In genomic region chr10:118793794-118794193, GRCm38 (mm10) we compare ENCODE assay signal across 29 mouse cellular contexts.
DNase-seq lines count a peak whose midpoint lies in the region; ATAC-seq and TF ChIP-seq lines count a peak whose summit lies in the region.
"Had no signal": no experiment of that assay in that cellular context is flagged by ENCODE, and none has a peak within 500 bp of the region (broad histone marks: within the 10 kb centered on the region; RNA-seq: fewer than 3 reads in every experiment).

No protein-coding gene starts in this region.

- H3K4me3 ChIP-seq in forebrain, embryonic 12.5 days (replicated peaks): no peak overlapping the region
- no peak overlapping the region for H3K4me3 ChIP-seq in forebrain, embryonic 11.5 days (ENCODE audit: low read depth, low read length)
- H3K4me3 ChIP-seq in hindbrain, embryonic 13.5 days: no peak overlapping the region
- no peak overlapping the region for H3K4me3 ChIP-seq in hindbrain, postnatal 0 days (ENCODE audit: low read length)
- no peak overlapping the region for H3K4me3 ChIP-seq in midbrain, embryonic 13.5 days (replicated peaks)
- H3K4me3 ChIP-seq in midbrain, embryonic 10.5 days: no peak overlapping the region
- H3K4me3 ChIP-seq: embryonic facial prominence, embryonic 13.5 days; forebrain, embryonic 10.5 days; heart, embryonic 13.5 days; kidney, embryonic 15.5 days; limb, embryonic 15.5 days; liver, embryonic 13.5 days; megakaryocyte, embryonic 14.5 days; stomach, embryonic 15.5 days had no signal

- no peak overlapping the region for H3K27ac ChIP-seq in forebrain, embryonic 12.5 days
- no peak overlapping the region for H3K27ac ChIP-seq in forebrain, embryonic 11.5 days (ENCODE audit: low read depth, low read length)
- H3K27ac ChIP-seq in hindbrain, embryonic 13.5 days: no peak overlapping the region
- H3K27ac ChIP-seq in hindbrain, postnatal 0 days: no peak overlapping the region
- peak overlapping the region; percentile 36 for H3K27ac ChIP-seq in midbrain, embryonic 13.5 days
- no peak overlapping the region for H3K27ac ChIP-seq in midbrain, embryonic 10.5 days (replicated peaks)
- H3K27ac ChIP-seq: forebrain, embryonic 10.5 days; heart, embryonic 13.5 days; kidney, embryonic 15.5 days; limb, embryonic 15.5 days; liver, embryonic 13.5 days; stomach, embryonic 15.5 days had no signal

- ATAC-seq in forebrain, embryonic 12.5 days (ENCODE audit: low FRiP score): 0 out of 2 replicates have a peak, but pooled peaks have one; percentile 17
- ATAC-seq in forebrain, embryonic 11.5 days (replicated peaks; ENCODE audit: low FRiP score): no peak
- 0 out of 2 replicates have a peak, but pooled peaks have one; percentile 21 for ATAC-seq in hindbrain, embryonic 13.5 days (ENCODE audit: low FRiP score)
- ATAC-seq in hindbrain, postnatal 0 days: no peak
- 0 out of 2 replicates have a peak, but pooled peaks have one; percentile 40 for ATAC-seq in midbrain, embryonic 13.5 days
- peak; percentile 35 for ATAC-seq in inflammation-experienced regulatory T-cells, adult 6 months
- ATAC-seq: hindbrain, embryonic 16.5 days; lung, postnatal 0 days had no signal

- DNase-seq in forebrain, embryonic 11.5 days (ENCODE audit: low spot score): no peak
- no peak for DNase-seq in hindbrain, postnatal 0 days (ENCODE audit: low spot score)
- DNase-seq in midbrain, embryonic 10.5 days (ENCODE audit: low spot score): no peak
- no peak for DNase-seq in thymus, postnatal 10 days (ENCODE audit: low spot score in 2 of 2)
- DNase-seq: adrenal gland, adult 2 months; adrenal gland, postnatal 36 days; cerebellum, adult 18-20 months; cerebellum, postnatal 10 days; heart, postnatal 10 days; kidney, adult 18-20 months; kidney, postnatal 25 days; liver, embryonic 13.5 days; lung, adult 18-20 months; lung, postnatal 4 days; right cerebral cortex, postnatal 14 days; thymus, postnatal 14 days had no signal

- no peaks in the 10 kb centered on the region for H3K27me3 ChIP-seq in forebrain, embryonic 12.5 days
- no peaks in the 10 kb centered on the region for H3K27me3 ChIP-seq in forebrain, embryonic 11.5 days (ENCODE audit: control insufficient read depth, insufficient read depth, low read length)
- no peaks in the 10 kb centered on the region for H3K27me3 ChIP-seq in hindbrain, embryonic 13.5 days
- H3K27me3 ChIP-seq in hindbrain, postnatal 0 days (ENCODE audit: insufficient read depth, low read length): no peaks in the 10 kb centered on the region
- no peaks in the 10 kb centered on the region for H3K27me3 ChIP-seq in midbrain, embryonic 13.5 days
- H3K27me3 ChIP-seq in midbrain, embryonic 10.5 days (ENCODE audit: low read depth, poor library complexity, severe bottlenecking): no peaks in the 10 kb centered on the region
- H3K27me3 ChIP-seq: embryonic facial prominence, embryonic 13.5 days; heart, embryonic 13.5 days; kidney, embryonic 15.5 days; limb, embryonic 15.5 days; liver, embryonic 13.5 days; megakaryocyte, embryonic 14.5 days; stomach, embryonic 15.5 days had no signal

- no peak overlapping the region for H3K4me2 ChIP-seq in forebrain, embryonic 12.5 days
- no peak overlapping the region for H3K4me2 ChIP-seq in forebrain, embryonic 11.5 days (ENCODE audit: low read depth, low read length, severe bottlenecking)
- no peak overlapping the region for H3K4me2 ChIP-seq in hindbrain, embryonic 13.5 days
- H3K4me2 ChIP-seq in hindbrain, postnatal 0 days (ENCODE audit: low read depth, low read length): no peak overlapping the region
- H3K4me2 ChIP-seq in midbrain, embryonic 13.5 days (replicated peaks): no peak overlapping the region
- H3K4me2 ChIP-seq: heart, embryonic 13.5 days; kidney, embryonic 15.5 days; limb, embryonic 15.5 days; liver, embryonic 13.5 days; stomach, embryonic 15.5 days had no signal

- H3K4me1 ChIP-seq in forebrain, embryonic 12.5 days: peaks cover 13% of the 10 kb centered on the region
- H3K4me1 ChIP-seq in forebrain, embryonic 11.5 days (replicated peaks; ENCODE audit: control insufficient read depth, insufficient read depth, low read length): no peaks in the 10 kb centered on the region
- peaks cover 26% of the 10 kb centered on the region for H3K4me1 ChIP-seq in hindbrain, embryonic 13.5 days (replicated peaks)
- H3K4me1 ChIP-seq in hindbrain, postnatal 0 days (ENCODE audit: insufficient read depth, low read length): no peaks in the 10 kb centered on the region
- peaks cover 28% of the 10 kb centered on the region for H3K4me1 ChIP-seq in midbrain, embryonic 13.5 days (replicated peaks)
- peaks cover 10% of the 10 kb centered on the region; the same call in 1 of the 2 replicates for H3K4me1 ChIP-seq in midbrain, embryonic 10.5 days
- H3K4me1 ChIP-seq: megakaryocyte, embryonic 14.5 days; stomach, embryonic 15.5 days had no signal

- whole genome bisulfite sequencing in forebrain, embryonic 12.5 days: 97% methylated on average over 2 of the region's 2 CpGs
- 85% methylated on average over 2 of the region's 2 CpGs for WGBS in forebrain, embryonic 11.5 days
- 82% methylated on average over 2 of the region's 2 CpGs for WGBS in hindbrain, embryonic 13.5 days
- 89% methylated on average over 2 of the region's 2 CpGs for WGBS in hindbrain, postnatal 0 days
- whole genome bisulfite sequencing in midbrain, embryonic 13.5 days: 91% methylated on average over 2 of the region's 2 CpGs
- WGBS in midbrain, embryonic 10.5 days: 96% methylated on average over 2 of the region's 2 CpGs

- H3K9ac ChIP-seq in forebrain, embryonic 12.5 days: no peak overlapping the region
- no peak overlapping the region for H3K9ac ChIP-seq in forebrain, embryonic 11.5 days (ENCODE audit: low read length)
- H3K9ac ChIP-seq in hindbrain, embryonic 13.5 days: no peak overlapping the region
- no peak overlapping the region for H3K9ac ChIP-seq in hindbrain, postnatal 0 days (replicated peaks; ENCODE audit: low read length)
- no peak overlapping the region for H3K9ac ChIP-seq in midbrain, embryonic 13.5 days (replicated peaks)
- H3K9ac ChIP-seq: embryonic facial prominence, embryonic 13.5 days; heart, embryonic 13.5 days; kidney, embryonic 15.5 days; limb, embryonic 15.5 days; liver, embryonic 13.5 days; stomach, embryonic 15.5 days had no signal

- H3K9me3 ChIP-seq in forebrain, embryonic 12.5 days: no peaks in the 10 kb centered on the region
- no peaks in the 10 kb centered on the region for H3K9me3 ChIP-seq in forebrain, embryonic 11.5 days (ENCODE audit: control insufficient read depth, low read length)
- H3K9me3 ChIP-seq in hindbrain, embryonic 13.5 days: no peaks in the 10 kb centered on the region
- no peaks in the 10 kb centered on the region for H3K9me3 ChIP-seq in hindbrain, postnatal 0 days (ENCODE audit: low read length)
- no peaks in the 10 kb centered on the region for H3K9me3 ChIP-seq in midbrain, embryonic 13.5 days
- H3K9me3 ChIP-seq in midbrain, embryonic 10.5 days (replicated peaks): no peaks in the 10 kb centered on the region
- H3K9me3 ChIP-seq: embryonic facial prominence, embryonic 13.5 days; forebrain, embryonic 10.5 days; heart, embryonic 13.5 days; kidney, embryonic 15.5 days; limb, embryonic 15.5 days; liver, embryonic 13.5 days; stomach, embryonic 15.5 days had no signal

- TF ChIP-seq CTCF in hindbrain, postnatal 0 days (IDR thresholded peaks at IDR 0.05; ENCODE audit: low read depth): no peak

- no peaks in the 10 kb centered on the region for H3K36me3 ChIP-seq in forebrain, embryonic 12.5 days (replicated peaks)
- H3K36me3 ChIP-seq in forebrain, embryonic 11.5 days (ENCODE audit: control insufficient read depth, insufficient read depth, low read length): no peaks in the 10 kb centered on the region
- no peaks in the 10 kb centered on the region for H3K36me3 ChIP-seq in hindbrain, embryonic 13.5 days
- no peaks in the 10 kb centered on the region for H3K36me3 ChIP-seq in hindbrain, postnatal 0 days (ENCODE audit: insufficient read depth, low read length)
- H3K36me3 ChIP-seq in midbrain, embryonic 13.5 days: no peaks in the 10 kb centered on the region
- H3K36me3 ChIP-seq in midbrain, embryonic 10.5 days: no peaks in the 10 kb centered on the region
- H3K36me3 ChIP-seq: embryonic facial prominence, embryonic 13.5 days; forebrain, embryonic 10.5 days; heart, embryonic 13.5 days; kidney, embryonic 15.5 days; limb, embryonic 15.5 days; liver, embryonic 13.5 days; stomach, embryonic 15.5 days had no signal

Comparison
In these comparisons a context has a peak if more than half of its experiments do, and no peak if none do; other contexts are left out.
1. ATAC-seq: peak in forebrain, embryonic 12.5 days (single experiment), hindbrain, embryonic 13.5 days (single experiment), midbrain, embryonic 13.5 days (single experiment) and inflammation-experienced regulatory T-cells, adult 6 months (single experiment); none in forebrain, embryonic 11.5 days (single experiment) and hindbrain, postnatal 0 days (single experiment).